Mouse (Mus musculus): Measurements from ENCODE around the gene Stil.

The Stil gene

GRCm38 (mm10) chr4:115085522-115086095 is 85.7 kb downstream of the Stil start:
- DNase-seq, result peak; percentile 76

DNA sequence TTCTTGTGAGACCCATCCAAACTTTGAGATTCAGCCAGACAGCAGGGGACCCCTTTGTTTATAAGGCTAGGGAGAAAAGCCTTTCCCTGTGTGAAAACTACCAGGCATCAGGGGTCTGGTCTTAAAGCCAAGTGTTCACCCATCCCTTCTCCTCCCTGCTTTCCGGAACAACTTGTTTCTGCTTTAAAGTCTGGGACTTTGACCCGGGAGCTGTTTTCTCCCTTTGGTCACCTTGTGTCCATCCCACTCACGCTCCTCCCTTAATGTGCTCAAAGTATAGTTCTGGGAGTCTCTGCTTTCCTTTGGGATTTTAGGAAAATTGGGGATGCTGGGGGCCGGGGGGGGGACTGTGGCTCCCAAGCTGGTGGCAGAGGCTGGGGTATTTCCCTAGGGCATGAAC is 86.3 kb downstream of the Stil start:
- peak; percentile 75 for DNase-seq

GRCm38 (mm10) chr4:115086763-115087415 is 86.9 kb downstream of the Stil start:
- DNase-seq, result peak; percentile 87

DNA sequence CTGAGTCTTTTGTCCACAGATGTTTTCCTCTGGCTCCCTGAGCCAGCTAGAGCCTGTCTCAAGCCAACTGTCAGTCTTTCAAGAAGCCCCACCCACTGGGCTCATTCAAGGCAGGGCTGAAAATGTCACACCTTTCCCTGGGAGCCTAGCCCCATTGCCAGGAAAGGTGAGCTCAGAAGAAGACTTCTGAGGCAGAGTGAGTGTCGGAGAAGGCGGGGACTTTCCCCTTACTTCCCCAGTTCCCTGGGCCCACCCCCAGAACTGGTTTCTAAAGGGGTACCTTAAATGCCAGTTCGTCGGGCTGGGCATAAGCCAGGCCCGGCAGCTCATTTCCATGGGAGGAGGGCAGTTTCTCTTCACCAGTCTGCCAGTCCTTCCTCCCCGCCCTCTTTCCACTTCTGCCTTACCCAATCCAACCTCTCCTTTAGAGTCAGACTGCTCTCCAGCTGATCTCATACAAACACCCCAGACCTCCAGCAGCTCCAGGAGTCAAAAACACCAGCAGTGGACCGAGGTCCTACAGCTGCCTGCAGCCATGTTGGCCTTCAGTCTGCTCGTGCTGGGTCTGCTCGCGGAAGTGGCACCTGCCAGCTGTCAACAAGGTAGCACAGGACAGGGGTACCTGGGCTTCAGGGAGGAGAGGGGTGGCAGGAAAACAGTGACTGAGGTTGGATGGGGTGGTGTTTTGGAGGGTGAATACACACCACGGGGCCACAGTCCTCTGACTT is 88.8 kb downstream of the Stil start, which contains the start of gene Pdzk1ip1:
TSS of gene Pdzk1ip1 (plus strand) at position 98 of the 728 bp plus-strand sequence.
- DNase-seq, result peak; percentile 95

- DNase-seq, result peak; percentile 89
Measured at GRCm38 (mm10) chr4:115090592-115090991, 90.6 kb downstream of the Stil start.

- DNase-seq, result peak; percentile 38
Measured at GRCm38 (mm10) chr4:115091806-115092205, 91.8 kb downstream of the Stil start.
